Mouse (Mus musculus): Measurements from ENCODE around the gene Slc44a3. TPM values are rescaled to one million over a fixed set of nuclear protein-coding genes. Genes with fewer than 3 reads are reported as not detected.

Slc44a3 gene
- total RNA-seq, 2 experiments from 2014 or later: 0.30 TPM; not detected in 1

- no peak for ATAC-seq (replicated peaks; ENCODE audit: poor library complexity)
Observed at GRCm38 (mm10) chr3:121506175-121506574, 26.0 kb downstream of the Slc44a3 start.

DNA sequence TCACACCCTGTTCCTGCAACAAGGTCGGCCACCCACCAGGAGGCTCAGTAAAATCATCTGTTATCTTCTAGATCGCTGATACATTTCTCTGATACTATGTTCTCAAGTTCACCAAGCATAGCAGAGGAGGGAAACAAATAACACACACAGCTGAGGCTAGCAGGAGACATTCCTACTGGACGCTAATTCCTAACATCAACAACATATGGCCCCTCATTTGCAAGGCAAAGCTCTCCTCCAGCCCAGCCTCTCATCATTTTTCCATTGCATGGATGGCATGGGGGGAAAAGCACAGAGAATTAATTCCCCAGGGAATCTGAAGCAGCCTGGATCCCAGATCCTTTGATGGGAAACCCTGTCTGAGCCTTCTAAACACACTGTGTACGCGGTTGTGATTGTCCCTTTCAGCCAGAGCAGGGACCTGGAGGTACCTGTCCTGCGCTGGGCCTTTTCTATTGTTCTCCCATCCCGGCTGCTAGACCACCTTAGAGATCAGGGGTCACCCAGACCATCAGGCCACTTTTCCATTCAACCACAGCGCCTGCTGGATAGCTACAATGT lies 27.2 kb downstream of the Slc44a3 start:
- no peak for ATAC-seq (replicated peaks; ENCODE audit: poor library complexity)

GRCm38 (mm10) chr3:121500734-121501133 lies 31.5 kb downstream of the Slc44a3 start:
- ATAC-seq (replicated peaks; ENCODE audit: poor library complexity): no peak

DNA sequence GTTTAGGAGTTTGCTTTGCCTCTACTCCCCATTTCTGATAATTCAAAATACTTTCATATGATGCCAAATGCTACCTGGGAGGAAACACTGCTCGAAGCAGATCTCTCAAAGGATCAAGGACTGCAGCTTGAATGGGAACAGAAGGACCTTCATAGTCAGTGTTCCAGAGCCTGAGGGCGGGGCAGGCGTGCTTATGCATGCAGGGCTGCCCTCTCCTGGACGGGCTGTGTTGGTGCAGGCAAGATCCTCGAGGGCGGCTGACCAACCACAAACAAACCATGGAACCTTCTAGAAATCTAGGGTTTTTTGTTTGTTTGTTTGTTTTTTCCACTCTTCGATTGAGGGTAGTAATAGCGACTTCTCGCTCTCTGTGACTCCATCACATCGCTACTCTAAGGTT lies 32.0 kb downstream of the Slc44a3 start:
- ATAC-seq (replicated peaks; ENCODE audit: poor library complexity): peak; percentile 100

- ATAC-seq (replicated peaks; ENCODE audit: poor library complexity): peak; percentile 59; the same call in 1 of the 2 replicates
Observed at GRCm38 (mm10) chr3:121493997-121494421, 38.2 kb downstream of the Slc44a3 start.

DNA sequence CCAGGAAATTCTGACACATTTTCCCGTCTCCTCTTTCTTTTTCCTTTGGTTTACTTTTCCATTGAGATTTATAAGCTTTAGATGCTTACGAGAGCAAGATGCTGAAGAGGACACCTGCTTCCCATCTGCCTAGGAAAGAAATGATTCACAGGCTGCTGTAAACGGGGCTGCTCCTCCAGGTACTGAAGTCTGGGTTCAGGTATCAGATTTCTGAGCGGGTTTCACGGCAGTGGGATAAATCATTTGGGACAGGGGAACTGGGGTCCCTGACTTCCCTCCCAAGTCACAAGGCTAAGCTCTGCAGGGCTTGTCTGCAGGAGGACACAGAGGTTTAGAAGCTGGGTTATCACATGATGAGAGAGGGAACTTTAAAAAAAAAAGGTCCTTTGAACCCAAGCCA lies 40.2 kb downstream of the Slc44a3 start:
- ATAC-seq (replicated peaks; ENCODE audit: poor library complexity): no peak

- ATAC-seq (replicated peaks; ENCODE audit: poor library complexity): peak; percentile 69
Observed at GRCm38 (mm10) chr3:121490941-121491340, 41.3 kb downstream of the Slc44a3 start.

DNA sequence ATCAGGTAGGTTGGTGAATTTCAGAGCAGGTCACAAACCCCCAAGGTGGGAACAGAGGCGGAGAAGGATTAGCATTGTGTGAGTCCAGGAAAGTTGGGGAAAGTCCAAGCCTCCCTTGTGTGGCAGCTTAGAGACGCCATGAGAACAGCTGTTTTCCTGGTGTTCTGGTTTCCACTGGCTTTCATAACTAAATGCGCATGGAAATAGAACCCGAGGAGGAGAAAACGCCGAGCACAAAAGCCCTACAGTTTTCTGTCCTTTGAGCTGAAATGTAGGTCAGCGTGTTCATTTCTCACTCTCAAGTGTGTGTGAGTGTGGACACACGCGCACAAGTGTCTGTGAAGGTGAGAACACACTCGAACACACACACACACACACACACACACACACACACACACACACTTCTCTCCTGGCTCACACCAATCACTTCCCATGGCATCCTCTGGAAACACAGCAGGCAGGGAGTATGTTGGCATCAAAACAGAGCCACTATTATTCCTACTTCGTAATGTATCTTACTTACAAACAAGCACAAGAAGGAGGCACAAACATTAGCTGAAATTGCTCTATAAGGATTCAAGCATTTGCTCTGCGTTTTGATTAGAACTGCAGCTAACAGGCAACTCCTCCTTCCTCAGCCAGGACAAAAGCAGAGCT lies 42.6 kb downstream of the Slc44a3 start:
- no peak for ATAC-seq (replicated peaks; ENCODE audit: poor library complexity)

GRCm38 (mm10) chr3:121485201-121485600 lies 47.0 kb downstream of the Slc44a3 start:
- no peak for ATAC-seq (replicated peaks; ENCODE audit: poor library complexity)

GRCm38 (mm10) chr3:121483266-121484161 lies 48.7 kb downstream of the Slc44a3 start:
- no peak for ATAC-seq (replicated peaks; ENCODE audit: poor library complexity)

- ATAC-seq (replicated peaks; ENCODE audit: poor library complexity): no peak
Observed at GRCm38 (mm10) chr3:121481564-121481963, 50.6 kb downstream of the Slc44a3 start.

GRCm38 (mm10) chr3:121480961-121481436 lies 51.2 kb downstream of the Slc44a3 start:
- no peak for ATAC-seq (replicated peaks; ENCODE audit: poor library complexity)

DNA sequence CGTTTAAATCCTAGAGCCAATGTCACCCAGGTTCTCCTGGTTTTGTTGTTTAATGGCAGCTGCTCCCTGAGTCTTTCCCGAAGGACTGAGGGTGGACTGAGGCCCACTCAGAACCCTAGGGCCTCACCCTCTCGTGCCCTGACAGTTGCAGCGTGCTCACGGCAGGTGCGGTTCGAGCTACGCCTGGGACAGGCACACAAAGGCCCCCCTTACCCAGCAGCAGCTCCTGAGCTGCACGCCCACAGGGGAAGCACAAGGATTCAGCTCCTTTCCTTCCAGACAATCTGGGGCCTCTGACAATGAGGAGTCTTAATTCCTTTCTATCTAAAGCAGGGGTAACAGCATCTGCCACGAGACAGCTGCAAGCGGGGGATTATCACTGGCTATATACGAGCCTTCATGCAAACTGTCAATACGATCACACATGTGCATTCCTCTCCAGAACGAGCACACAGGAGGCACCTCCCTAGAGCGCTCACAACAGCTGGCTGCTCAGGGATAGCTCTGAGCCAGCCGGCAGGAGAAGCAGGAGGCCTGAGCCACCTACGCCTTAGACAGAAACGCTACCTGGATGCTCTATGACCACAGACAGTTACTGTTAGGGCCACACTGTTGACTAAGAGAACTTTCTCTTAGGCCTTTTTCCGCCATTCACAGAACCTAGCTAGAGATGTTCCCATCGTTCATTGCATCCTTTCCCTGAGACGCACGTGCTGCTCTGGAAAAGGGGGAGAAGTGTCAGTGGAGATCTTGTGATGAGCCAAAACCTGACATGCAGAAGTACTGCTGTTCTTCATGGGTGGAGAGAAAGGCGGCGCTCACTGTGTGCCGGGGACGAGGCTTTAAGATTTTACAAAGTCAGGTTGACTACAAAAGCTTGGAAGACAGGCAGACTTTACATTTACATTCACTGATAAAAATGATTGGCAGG lies 51.9 kb downstream of the Slc44a3 start:
- ATAC-seq (replicated peaks; ENCODE audit: poor library complexity): peak; percentile 53

DNA sequence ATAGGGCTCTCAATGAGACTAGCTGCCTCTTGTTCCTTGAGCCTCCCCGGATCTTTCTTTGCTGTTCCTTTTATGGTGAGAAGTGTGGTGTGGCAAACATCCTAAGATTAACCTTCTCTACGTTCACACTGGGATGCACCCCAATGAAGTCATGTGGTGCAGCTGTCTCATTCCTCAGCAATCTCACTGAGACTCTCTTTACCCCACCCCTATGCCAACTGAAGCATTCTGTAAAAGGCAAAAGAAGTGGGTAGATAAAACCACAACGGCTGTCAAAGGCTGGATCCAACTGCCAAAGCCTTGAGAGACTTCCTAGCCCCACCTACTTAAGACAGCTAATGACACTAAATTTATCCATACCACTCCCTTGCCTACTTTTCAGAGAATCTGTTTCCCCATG lies 57.5 kb downstream of the Slc44a3 start:
- ATAC-seq (replicated peaks; ENCODE audit: poor library complexity): peak; percentile 87

DNA sequence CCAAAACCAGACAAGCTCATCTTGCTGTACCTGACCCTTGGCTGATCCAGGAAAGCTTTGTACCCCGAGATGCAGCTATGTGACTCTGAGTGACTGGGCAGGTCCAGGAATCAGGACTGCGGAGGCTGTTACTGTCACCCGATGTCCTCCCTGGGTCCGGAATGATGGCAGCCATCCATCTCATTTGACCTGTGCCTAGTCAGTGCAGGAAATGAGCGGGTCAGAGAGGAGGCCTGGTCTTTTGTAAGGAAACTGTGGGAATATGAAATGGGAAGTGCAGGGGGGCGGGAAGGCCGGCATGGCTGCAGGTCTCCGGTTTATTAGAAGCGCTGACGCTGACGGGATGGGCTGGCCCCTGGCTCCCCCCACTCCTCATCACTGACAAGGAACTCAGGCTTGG lies 60.5 kb downstream of the Slc44a3 start:
- ATAC-seq (replicated peaks; ENCODE audit: poor library complexity): no peak

DNA sequence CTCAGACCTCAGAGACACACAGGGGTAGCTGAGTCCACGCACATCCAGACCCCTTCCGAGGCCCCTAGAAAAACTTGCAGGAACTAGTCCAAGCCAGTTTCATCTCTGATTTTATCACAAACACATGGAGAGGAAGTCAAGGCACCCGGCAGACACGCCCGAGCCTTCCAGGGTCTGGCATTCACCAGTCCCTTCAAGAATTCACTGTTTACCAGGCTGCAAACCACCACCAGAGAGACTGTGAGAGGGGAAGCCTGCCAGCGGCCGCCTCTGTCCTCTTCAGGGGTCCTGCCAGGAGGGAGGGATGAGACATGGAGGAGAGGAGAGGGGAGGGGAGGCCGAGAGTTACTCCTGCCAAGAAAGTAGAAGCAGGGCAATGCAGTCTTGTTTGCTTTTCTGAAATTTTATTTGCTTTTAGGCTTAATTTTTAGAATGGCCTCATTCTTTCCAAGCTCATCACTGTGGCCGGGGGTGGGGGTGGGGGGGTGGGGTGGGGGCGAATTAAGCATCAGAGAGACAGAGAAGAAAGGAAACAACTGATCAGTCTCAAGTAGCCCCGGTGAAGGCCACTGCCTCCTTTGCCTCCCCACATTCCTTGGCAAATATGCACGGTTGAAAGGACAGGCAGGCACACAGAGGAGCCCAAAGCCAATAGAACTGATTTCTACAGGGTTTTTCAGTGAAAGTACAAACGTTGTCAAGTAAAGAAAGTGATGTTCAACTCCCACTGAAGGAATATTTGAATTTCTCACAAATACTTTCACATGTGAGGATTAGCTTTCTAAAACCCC lies 62.8 kb downstream of the Slc44a3 start:
- ATAC-seq (replicated peaks; ENCODE audit: poor library complexity): peak; percentile 21

- ATAC-seq (replicated peaks; ENCODE audit: poor library complexity): no peak
Observed at GRCm38 (mm10) chr3:121468136-121468535, 64.1 kb downstream of the Slc44a3 start.

GRCm38 (mm10) chr3:121467094-121467552 lies 65.1 kb downstream of the Slc44a3 start:
- ATAC-seq (replicated peaks; ENCODE audit: poor library complexity): peak; percentile 74

- ATAC-seq (replicated peaks; ENCODE audit: poor library complexity): no peak
Observed at GRCm38 (mm10) chr3:121465795-121466194, 66.4 kb downstream of the Slc44a3 start.

Measured in megakaryocyte progenitor cell, adult 5-6 weeks (primary cell).